Mouse (Mus musculus) megakaryocyte, embryonic 14.5 days (primary cell): ENCODE data around the gene Chil1.

Experiments
- FLI1 ChIP-seq: IDR thresholded peaks from 2 replicates; pipeline ENCODE4 v1.6.1; 2012; ENCODE audit warnings: low read length, inconsistent platforms, mixed read lengths
- GATA1 ChIP-seq: IDR thresholded peaks from 3 replicates; pipeline ENCODE4 v1.6.1; 2012; ENCODE audit warnings: mixed read lengths, low read length, inconsistent platforms, borderline replicate concordance

GRCm38 (mm10) chr1:134211043-134211442 is 29.1 kb downstream of the Chil1 start:
- TF ChIP-seq GATA1 (no peak), FLI1 (no peak)
